Mouse (Mus musculus): ENCODE measurements around the gene Ncoa7.

DNA sequence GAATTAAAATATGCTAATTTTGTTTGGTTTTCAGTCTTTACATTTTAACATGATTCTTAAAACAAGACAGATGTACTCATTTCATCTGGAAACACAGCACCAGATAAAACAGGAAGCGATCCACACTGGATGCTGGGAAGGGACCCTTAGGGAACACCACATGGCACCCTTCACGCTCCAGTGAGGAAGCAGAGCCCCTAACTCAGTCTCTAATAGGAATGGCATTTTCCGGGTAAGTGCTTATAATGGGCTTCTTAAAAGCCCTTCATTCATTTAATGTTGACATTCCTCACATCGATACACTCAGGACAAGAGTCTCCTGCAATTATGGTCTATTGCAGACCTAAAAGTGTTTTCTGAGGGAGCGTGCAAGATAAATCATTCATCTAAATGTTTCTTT lies 27.6 kb downstream of the Ncoa7 start:
- TF ChIP-seq CTCF (IDR thresholded peaks at IDR 0.05; ENCODE audit: extremely low read depth, insufficient read depth, low read length) (no peak), POLR2A (IDR thresholded peaks at IDR 0.05; ENCODE audit: extremely low read depth, insufficient read depth, low read length) (no peak)
